Mouse (Mus musculus): ENCODE measurements at regions not wholly inside any gene's neighbourhood (a gene's known extent, or its start where the extent isn't known, plus 50 kb on each side); places are given as distances from the start of the nearest gene placed in this dataset.

- no peak for DNase-seq (ENCODE audit: low read depth, low spot score)
Measured at GRCm38 (mm10) chr1:61135597-61136545, 158.1 kb downstream of the Icos start.

GRCm38 (mm10) chr1:61137210-61137885 lies 159.6 kb downstream of the Icos start:
- DNase-seq (ENCODE audit: low read depth, low spot score) = no peak

GRCm38 (mm10) chr1:61137954-61138353 lies 160.2 kb downstream of the Icos start:
- DNase-seq (ENCODE audit: low read depth, low spot score) = no peak

- DNase-seq (ENCODE audit: low read depth, low spot score) = no peak
Measured at GRCm38 (mm10) chr1:61139291-61139983, 161.7 kb downstream of the Icos start.

- no peak for DNase-seq (ENCODE audit: low read depth, low spot score)
Measured at GRCm38 (mm10) chr1:61139984-61140648, 162.4 kb downstream of the Icos start.

GRCm38 (mm10) chr1:61140870-61141591 lies 163.3 kb downstream of the Icos start:
- DNase-seq (ENCODE audit: low read depth, low spot score) = no peak

GRCm38 (mm10) chr1:61141592-61141930 lies 163.8 kb downstream of the Icos start:
- DNase-seq (ENCODE audit: low read depth, low spot score) = no peak

- no peak for DNase-seq (ENCODE audit: low read depth, low spot score)
Measured at GRCm38 (mm10) chr1:61141952-61142351, 164.2 kb downstream of the Icos start.

- no peak for DNase-seq (ENCODE audit: low read depth, low spot score)
Measured at GRCm38 (mm10) chr1:61143030-61143753, 165.5 kb downstream of the Icos start.

GRCm38 (mm10) chr1:61143754-61144066 lies 166.0 kb downstream of the Icos start:
- no peak for DNase-seq (ENCODE audit: low read depth, low spot score)

GRCm38 (mm10) chr1:61145013-61145412 lies 167.3 kb downstream of the Icos start:
- no peak for DNase-seq (ENCODE audit: low read depth, low spot score)

- DNase-seq (ENCODE audit: low read depth, low spot score) = no peak
Measured at GRCm38 (mm10) chr1:61145572-61145971, 167.8 kb downstream of the Icos start.

- no peak for DNase-seq (ENCODE audit: low read depth, low spot score)
Measured at GRCm38 (mm10) chr1:61146222-61146723, 168.5 kb downstream of the Icos start.

GRCm38 (mm10) chr1:61151742-61152141 lies 174.0 kb downstream of the Icos start:
- no peak for DNase-seq (ENCODE audit: low read depth, low spot score)

GRCm38 (mm10) chr1:61152157-61152556 lies 174.4 kb downstream of the Icos start:
- no peak for DNase-seq (ENCODE audit: low read depth, low spot score)

- DNase-seq (ENCODE audit: low read depth, low spot score) = no peak
Measured at GRCm38 (mm10) chr1:61154216-61154615, 176.5 kb downstream of the Icos start.

- DNase-seq (ENCODE audit: low read depth, low spot score) = no peak
Measured at GRCm38 (mm10) chr1:61157271-61157670, 179.5 kb downstream of the Icos start.

- DNase-seq (ENCODE audit: low read depth, low spot score) = no peak
Measured at GRCm38 (mm10) chr1:61160505-61160904, 182.8 kb downstream of the Icos start.

- no peak for DNase-seq (ENCODE audit: low read depth, low spot score)
Measured at GRCm38 (mm10) chr1:61164271-61164670, 186.5 kb downstream of the Icos start.

- no peak for DNase-seq (ENCODE audit: low read depth, low spot score)
Measured at GRCm38 (mm10) chr1:61171941-61172340, 194.2 kb downstream of the Icos start.

Measured in c-Kit-negative CD71-positive TER-119-positive erythroid progenitor cells, embryonic 14.5 days (primary cell).